Mouse (Mus musculus) retina, postnatal 7 days (tissue): ENCODE data around the gene Tex21.
"Not testable (repeated sequence)": the region's sequence is repeated elsewhere in the genome, so short reads cannot be mapped to it uniquely, and the experiment has no call there.

Experiments
- DNase-seq: peaks from one replicate; pipeline ENCODE4 v3.0.0-alpha.2; 2012; ENCODE audit warnings: low read depth, low spot score

Tex21 gene

GRCm38 (mm10) chr12:76260673-76261072, 14.1 kb upstream of the Tex21 start:
- DNase-seq: no peak

DNA sequence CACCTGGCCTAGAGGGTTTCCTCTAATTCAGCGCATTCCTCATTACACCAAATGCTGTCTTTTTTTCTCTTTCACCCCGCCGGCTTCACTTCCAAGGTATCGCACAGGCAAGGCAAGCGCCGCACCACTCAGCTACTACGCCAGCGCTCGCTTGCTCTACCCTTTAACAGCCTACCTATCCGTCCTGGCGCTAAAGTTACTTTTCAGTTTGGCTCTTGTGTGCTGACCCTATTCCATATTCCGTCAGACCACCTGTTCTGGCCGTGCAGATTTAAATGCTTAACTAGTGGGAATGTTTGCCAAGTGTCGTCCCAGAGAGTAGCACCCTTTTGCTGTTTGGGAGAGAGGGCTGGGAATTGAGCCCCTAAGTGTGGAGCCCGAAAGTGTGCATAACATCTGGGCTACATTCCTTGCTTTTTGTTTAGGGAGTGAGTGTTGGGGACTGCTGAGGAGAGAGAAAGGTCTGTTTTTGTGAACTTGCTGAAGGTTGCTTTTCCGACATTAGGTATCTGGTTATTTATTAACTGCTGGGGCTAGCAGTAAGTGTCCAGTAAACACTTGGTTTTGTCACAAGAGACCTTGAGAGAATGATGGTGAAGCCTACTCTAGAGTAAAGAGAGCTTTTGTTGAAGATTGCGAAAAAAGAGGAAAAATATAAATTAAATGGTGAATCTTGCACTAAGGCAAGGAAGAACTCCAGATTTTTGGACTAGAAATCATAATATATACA, 9.7 kb upstream of the Tex21 start:
- no peak for DNase-seq

- no peak for DNase-seq
These were observed 8.9 kb upstream of the Tex21 start for GRCm38 (mm10) chr12:76255499-76255875.

DNA sequence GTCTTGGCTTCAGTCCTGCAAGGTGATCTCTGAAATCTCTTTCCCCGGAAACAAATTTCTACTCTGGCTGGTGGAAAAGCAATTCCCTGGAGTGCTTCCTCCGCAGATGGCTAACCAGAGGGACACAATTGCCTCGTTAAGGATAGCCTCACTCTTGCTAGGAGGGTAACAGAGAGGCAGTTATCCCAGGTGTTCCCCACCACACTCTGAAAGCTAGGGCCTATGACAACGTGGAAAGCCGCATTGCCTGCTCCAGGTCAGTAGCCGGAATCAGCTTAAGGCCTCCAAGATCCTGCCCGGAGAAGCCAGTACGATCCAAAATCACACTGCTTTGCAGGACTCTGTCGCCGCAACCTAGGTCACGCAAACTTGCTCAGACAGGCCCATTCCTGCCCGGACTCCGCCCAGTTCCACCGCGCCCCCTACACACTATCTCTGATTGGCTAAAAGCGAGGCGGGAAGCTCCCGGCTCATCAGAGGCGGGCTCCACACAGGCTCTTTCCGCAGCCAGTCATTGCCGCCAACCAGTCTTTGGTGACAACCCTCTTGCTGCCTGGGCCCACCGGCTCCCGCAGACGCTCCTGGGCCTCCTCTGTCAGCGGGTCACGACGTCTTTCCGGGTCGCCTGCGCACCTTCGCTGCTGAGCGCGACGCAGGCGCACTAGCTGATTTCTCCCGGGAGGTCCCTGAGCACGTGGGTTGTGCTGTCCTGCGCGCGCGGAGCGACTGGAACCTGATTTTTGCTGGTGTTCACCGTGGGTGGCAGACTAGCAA, 8.4 kb upstream of the Tex21 start, which contains the start of gene Mthfd1:
Gene Mthfd1 (plus strand): TSS at position 574 of the 774 bp plus-strand sequence.
- peak; percentile 84 for DNase-seq

- no peak for DNase-seq
These were observed 7.4 kb upstream of the Tex21 start for GRCm38 (mm10) chr12:76253991-76254390.

DNA sequence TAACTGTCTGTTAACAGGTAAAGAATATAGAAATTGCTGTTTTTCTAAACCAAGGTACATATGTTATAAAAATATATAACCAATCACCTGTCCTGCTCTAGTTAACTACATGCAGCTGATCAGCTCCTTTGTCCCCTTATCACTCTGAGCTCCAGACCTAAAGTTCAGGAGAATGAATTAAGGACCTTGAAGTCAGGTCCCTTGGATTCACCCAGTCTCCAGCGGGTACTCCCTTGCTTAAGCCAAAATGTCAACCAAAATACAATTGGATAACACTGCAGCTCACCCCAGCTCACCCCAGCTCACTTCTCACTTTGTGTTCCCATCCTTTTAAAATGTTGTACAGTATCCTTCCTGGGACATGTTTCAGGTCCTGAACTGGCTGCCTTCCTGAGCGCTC, 7.0 kb upstream of the Tex21 start:
- no peak for DNase-seq

DNA sequence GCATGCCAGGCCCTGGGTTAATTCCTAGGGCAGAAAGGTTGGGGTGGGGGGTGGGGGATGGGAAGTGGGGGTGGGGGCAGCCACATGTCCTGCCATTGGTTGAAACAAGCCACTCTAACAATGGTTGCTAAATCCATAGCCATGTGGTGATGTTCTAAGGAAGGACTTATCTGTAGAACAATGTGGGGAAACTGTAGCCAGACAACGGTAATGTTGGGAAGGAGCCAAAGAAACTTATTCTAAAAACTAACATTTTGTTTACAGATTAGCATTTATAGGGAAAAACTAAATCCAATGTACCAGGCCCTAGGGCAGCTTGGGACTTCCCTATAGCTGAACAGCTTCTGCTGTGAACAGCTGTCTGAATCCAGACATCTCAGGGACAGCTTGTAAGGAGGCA, 6.5 kb upstream of the Tex21 start:
- no peak for DNase-seq

- DNase-seq: no peak
These were observed 1.6 kb downstream of the Tex21 start for GRCm38 (mm10) chr12:76244981-76245380.

- DNase-seq: no peak
These were observed 4.7 kb downstream of the Tex21 start for GRCm38 (mm10) chr12:76241833-76242232.

DNA sequence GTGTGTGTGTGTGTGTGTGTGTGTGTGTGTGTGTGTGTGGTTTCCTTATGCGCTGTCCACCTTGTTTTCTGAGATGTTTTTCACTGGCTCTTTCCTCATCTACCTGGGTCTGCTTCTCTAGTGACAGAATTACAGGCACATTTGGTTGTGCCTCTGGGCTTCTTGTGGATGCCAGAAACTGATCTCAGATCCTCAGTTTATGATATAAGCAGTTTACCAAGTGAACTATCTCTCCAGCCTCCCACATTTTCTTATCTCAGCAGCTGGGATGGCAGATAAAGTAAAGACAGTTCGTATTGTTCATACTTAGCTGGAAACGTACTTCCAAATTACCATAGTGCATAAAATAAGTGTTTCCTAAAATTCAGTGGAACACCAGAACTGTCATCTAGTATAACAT, 5.5 kb downstream of the Tex21 start:
- no peak for DNase-seq

- DNase-seq: no peak
These were observed 5.9 kb downstream of the Tex21 start for GRCm38 (mm10) chr12:76240670-76241069.

GRCm38 (mm10) chr12:76239839-76240571, 6.5 kb downstream of the Tex21 start:
- no peak for DNase-seq

- no peak for DNase-seq
These were observed 7.3 kb downstream of the Tex21 start for GRCm38 (mm10) chr12:76239145-76239838.

DNA sequence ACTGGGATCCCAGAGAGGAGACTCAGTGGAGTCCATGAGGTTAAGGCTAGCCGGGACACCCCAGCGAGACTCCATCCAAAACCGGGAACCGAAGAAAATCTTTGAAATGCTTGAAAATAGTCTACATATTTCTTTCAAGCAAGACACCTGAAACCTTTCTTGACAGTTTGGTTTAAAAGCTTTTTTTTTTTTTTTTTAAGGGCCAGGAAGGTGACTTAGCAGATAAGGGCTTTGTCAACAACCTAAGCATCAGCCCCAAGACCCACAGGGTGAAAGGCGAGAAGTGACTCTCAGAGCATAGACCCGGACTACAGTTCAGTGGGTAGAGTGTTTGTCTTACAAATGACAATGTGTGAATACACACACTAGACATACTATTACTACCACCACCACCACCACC, 11.3 kb downstream of the Tex21 start:
- no peak for DNase-seq

DNA sequence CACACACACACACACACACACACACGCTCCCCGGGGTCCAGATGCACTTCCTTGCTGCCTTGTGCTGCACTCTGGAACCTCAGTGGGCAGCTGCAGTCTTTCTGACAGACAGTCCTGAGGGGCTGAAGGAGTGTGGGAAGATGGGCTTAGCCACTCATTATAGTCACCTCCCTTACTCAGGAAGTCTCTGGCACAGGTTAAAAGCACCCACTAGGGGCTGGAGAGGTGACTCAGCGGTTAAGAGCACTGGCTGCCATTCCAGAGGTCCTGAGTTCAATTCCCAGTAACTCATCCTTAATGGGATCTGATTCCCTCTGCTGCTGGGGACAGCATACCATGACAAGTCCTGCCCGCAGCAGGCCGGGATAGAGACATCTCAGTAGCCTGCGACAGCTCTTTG, 15.9 kb downstream of the Tex21 start:
- DNase-seq: no peak

GRCm38 (mm10) chr12:76222104-76222503, 24.4 kb downstream of the Tex21 start:
- DNase-seq: not testable (repeated sequence)

- no peak for DNase-seq
These were observed 29.8 kb downstream of the Tex21 start for GRCm38 (mm10) chr12:76216716-76217115.

DNA sequence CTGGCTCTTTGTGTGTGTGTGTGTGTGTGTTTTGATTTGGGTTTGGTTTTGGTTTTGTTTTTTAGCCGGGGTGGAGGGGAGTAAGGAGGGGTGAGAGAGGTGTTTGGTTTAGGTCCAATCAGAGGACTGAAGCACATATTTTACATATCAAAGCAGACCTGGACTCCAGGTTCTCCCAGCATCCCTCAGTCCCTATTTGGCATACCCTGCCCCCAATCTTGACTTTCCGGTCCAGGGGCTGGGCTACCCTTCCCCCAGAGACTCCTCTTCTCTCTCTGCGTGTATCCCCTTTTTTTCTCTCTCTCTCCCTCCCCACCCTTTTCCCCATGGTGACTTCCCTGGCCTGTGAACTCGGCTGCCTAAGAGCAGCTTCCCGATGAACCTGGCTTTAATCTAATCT, 31.4 kb downstream of the Tex21 start:
- no peak for DNase-seq

DNA sequence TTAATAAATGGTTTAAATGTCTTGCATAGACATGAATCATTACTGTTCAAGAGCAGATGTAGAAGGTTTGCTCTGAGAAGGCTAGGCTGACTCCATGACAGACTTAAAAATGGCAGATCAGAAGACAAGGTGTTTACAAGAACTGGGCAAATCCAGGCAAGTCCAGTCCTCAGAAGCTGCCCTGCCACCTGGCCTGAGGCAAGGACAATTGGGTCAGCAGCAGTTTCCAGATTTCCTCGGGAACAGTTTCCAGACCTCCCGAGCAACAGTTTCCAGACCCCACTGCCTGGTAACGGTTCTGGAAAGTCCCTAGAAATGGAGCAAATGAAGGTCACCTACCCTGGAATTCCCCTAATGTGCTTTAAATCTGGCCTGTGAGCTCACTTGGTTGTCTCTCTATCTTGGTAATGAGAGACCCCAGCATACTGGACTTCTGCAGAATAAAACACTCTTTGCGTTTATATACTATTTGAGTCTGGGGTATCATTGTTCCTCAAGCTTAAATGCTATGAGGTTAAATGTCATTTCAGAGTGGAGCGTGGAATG, 37.0 kb downstream of the Tex21 start:
- no peak for DNase-seq

GRCm38 (mm10) chr12:76200326-76200725, 46.2 kb downstream of the Tex21 start:
- no peak for DNase-seq

DNA sequence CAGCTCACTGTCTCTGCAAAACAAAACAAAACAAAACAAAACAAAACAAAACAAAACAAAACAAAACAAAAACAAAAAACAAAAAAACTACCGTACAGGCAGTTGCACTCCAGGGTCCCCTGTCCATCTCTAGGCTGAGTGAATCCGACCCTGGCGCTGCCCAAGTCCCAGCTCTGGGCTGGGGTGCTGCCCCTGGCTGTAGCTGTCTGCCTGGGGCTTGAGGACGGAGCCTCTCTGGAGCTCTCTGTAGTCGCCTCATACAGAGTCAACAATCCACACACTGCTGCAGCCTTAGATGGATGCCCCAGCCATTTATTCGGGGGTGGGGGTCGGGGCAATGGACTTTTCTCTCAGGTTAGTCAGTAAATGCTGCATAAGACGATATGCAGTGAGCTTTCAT, 49.5 kb downstream of the Tex21 start:
- no peak for DNase-seq

DNA sequence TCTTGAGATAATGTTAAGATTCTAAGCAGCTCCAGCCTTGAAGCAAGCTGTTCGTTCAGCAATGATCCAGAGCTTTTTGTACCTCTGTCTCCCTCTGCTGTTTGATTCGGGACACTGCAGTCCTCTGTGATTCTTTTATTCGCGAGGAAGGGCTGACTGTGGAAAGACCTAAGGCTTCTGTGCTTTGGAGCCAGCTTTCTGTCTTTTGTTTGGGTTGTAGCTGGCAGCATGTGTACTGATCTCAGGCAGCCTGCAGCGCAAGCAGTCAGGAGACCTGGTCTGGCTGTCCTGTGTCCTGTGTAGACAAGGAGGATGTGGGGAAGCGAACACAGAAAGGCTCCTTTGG, 49.9 kb downstream of the Tex21 start:
- peak; percentile 67 for DNase-seq
